Mouse (Mus musculus) lung, postnatal 4 days (tissue): ENCODE measurements around the gene Panx1.

Experiments
- DNase-seq, 2 experiments: peaks; one replicate each; pipeline ENCODE4 v3.0.0; 2021

Gene Panx1

DNA sequence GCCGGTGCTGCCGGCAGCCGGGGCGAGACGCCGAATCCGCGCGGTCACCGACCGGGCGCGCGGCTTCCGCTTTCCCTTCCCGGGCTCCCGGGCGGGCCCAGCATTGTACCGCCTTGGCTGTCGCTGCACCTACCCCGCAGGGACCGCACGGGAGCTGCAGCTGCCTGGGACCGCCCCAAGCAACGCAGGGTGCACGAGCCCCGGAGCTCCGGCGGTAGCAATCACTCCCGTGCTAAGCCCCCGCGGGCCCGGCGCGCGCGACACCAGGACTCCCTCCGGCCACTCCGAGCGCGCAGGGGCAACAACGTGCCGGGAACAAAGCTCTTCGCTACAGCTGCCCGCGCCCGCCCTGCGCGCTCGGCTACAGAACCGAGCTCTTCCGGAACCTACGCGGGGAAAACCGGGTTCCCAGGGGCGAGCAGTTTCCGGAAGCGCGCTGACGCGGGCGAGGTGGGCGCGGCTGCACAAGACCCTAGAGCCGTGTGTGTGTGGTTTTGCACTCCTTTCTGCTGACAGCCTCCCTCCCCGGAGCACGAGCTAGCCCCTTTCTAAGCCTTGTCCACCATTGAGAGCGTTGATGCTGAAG, at the start of gene Panx1:
Gene Panx1 (minus strand): TSS at position 395 of the 586 bp plus-strand sequence.
- peak; percentile 76 to 87 for DNase-seq

DNA sequence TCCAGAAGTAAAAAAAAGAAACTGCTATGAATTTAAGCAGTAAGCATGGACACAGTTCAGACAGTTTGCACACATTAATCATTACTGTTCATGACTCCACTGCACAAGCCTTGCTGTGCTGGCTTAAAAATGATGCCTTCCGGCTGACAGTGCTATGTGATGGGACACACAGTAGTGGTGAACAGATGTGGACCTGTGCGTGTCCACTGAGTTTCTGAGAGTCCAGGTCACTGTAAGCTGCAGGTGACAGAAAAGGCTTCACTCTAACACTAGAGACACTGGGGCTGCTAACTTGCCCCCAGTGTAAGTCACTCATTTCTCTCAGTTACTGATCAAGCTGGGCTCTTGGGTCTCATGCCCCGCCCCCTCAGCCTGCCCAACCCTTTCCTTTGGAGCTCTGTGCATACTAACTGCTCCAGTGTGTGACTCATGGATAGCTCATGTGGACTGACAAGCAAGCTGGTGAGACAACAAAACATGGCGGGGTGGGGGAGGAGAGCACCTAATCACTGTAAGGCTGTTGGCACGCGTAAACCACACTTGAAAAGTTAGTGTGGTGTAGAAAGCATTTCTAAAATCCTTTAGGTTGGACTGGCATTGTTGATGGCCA, 23.5 kb upstream of the Panx1 start:
- DNase-seq: no peak

GRCm38 (mm10) chr9:15067995-15068685, 22.9 kb upstream of the Panx1 start:
- no peak for DNase-seq

- DNase-seq: no peak
These were observed 18.9 kb upstream of the Panx1 start for GRCm38 (mm10) chr9:15064176-15064575.

DNA sequence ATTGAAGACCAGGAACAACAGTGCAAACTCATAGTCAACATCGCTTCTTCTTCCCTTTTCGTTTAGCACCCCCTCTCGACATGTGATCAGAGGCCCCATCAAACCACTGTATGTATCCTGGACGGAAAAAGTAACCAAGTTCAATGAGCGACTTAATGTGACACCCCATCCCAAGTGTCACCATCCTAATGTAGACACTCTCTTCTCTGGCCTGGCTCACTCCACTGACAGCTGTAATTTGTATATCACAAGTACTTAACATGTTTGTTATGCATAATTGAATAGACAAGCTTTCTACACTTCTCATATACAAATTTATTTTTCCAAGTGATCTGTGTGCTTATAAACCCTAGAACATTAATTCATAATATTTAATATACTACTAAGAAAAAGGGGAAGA, 15.6 kb upstream of the Panx1 start:
- no peak for DNase-seq

- DNase-seq: no peak
These were observed 14.7 kb upstream of the Panx1 start for GRCm38 (mm10) chr9:15060026-15060425.

GRCm38 (mm10) chr9:15045740-15046139, 462 bp upstream of the Panx1 start:
- no peak for DNase-seq

- DNase-seq: no peak
These were observed 741 bp downstream of the Panx1 start for GRCm38 (mm10) chr9:15044391-15045083.

- DNase-seq: no peak
These were observed 3.7 kb downstream of the Panx1 start for GRCm38 (mm10) chr9:15041556-15041955.

- DNase-seq: no peak
These were observed 5.4 kb downstream of the Panx1 start for GRCm38 (mm10) chr9:15039848-15040247.

GRCm38 (mm10) chr9:15037704-15038103, 7.6 kb downstream of the Panx1 start:
- DNase-seq: peak in 1 of 2 experiments; percentile 13

GRCm38 (mm10) chr9:15037237-15037636, 8.0 kb downstream of the Panx1 start:
- no peak for DNase-seq

DNA sequence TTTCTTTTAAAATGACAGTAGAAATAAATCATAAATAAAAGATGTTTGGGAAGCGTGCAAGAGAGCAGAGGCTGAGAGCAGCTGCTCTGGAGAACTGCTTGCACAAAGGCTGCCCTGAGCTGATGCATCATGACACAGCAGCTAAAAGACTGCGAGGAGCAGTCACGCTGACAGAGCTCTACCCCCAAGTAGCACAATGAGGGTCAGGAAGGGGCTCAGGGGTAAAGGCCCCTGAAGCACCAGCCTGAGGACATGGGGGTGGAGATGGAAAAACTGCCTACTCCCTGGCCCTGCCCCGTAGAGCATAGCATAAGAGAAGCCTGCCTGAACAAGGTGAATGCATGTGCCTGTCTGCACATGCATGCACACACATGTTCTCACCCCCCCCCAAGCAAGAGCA, 8.5 kb downstream of the Panx1 start:
- no peak for DNase-seq

GRCm38 (mm10) chr9:15036405-15036804, 8.9 kb downstream of the Panx1 start:
- no peak for DNase-seq

GRCm38 (mm10) chr9:15035979-15036378, 9.3 kb downstream of the Panx1 start:
- no peak for DNase-seq

GRCm38 (mm10) chr9:15034546-15035273, 10.6 kb downstream of the Panx1 start:
- DNase-seq: peak; percentile 64 to 69

DNA sequence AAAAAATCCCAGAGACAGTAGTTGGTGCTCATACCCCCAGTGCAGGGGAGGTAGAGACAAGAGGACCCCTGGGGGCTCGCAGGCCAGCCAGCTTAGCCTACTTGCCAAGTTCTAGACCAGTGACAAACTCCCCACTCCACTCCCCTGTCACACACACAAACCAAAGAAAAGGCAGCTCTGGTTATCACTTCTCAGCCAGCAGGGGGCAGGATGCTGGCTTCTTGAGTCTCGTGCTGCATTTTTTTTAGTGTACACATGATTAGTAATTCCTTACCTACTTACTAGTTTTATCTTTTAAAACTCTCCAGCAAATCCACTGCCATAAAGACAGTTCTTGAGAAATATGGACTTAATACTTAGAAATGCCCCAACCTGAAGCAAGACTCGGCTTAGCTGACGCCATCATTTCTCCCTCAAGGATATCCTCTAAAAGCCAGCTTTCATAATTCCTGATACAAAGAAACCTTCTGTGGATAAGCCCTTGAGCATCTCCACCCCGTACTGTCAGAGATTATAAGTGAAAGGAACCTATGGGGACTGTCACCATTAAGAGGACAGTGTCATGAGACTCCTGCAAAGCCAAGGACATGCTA, 11.6 kb downstream of the Panx1 start:
- DNase-seq: peak; percentile 31 to 49

DNA sequence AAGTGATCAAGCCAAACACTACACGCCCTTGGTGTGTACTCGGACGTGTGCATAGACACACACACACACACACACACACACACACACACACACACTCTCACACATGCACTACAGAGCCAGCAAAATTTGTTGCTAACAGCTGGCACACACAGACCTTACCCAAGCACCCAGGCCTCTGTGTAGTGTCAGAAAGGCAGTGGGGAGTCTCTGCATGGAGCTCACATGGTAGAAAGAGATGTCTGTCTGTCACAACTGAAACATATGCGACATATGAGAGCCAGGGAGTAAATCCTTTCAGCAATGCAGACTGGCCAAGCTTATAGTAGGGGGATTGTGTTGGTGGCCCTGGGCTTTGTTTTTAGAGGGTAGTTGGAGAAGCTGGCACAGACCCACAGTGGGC, 12.5 kb downstream of the Panx1 start:
- no peak for DNase-seq

DNA sequence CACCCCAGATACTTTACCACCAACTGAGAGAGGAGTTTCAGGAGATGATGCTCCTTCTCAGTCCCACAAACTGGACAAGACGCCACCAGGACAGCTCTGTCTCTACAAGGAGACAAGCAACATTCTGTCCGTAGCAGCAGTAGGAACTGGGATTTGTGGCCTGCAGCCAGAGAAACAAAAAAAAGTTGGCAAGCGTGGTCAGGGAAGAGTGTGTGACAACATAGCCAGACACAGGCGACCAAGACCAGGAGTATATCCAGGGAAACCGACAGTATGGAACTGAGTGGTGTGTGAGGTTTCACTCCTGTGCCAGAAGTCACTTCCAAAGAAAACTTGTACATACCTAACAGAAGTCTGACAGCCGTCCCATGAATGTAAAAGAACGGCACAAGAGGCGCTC, 14.5 kb downstream of the Panx1 start:
- DNase-seq: peak; percentile 76 to 84

GRCm38 (mm10) chr9:15029025-15029727, 16.1 kb downstream of the Panx1 start:
- peak; percentile 53 to 76 for DNase-seq

GRCm38 (mm10) chr9:15027725-15028124, 17.6 kb downstream of the Panx1 start:
- DNase-seq: peak in 1 of 2 experiments; percentile 32

GRCm38 (mm10) chr9:15023049-15023448, 22.2 kb downstream of the Panx1 start:
- DNase-seq: no peak
